Mouse (Mus musculus) MEL (cell line): ENCODE measurements around the gene Rfx1. TPM values are rescaled to one million over a fixed set of nuclear protein-coding genes. Genes with fewer than 3 reads are reported as not detected.

ENCODE experiments used
- DNase-seq: peaks from one replicate; pipeline ENCODE4 v3.0.0; 2011; ENCODE audit warnings: low read depth, low spot score
- H3K27ac ChIP-seq: 2 replicates; pipeline ENCODE4 v1.5.1; 2012; ENCODE audit warnings: low read depth, mild to moderate bottlenecking, control low read depth, low read length, moderate library complexity; ENCODE audit not compliant: control insufficient read depth
- H3K27me3 ChIP-seq, 2 experiments: fragments of 150-350 bp in 1 of 2; sonication (generic) in 1 of 2; 2 replicates each; pipeline ENCODE4 v1.6.1; 2012; ENCODE audit warnings: low read length in 2 of 2, mild to moderate bottlenecking in 2 of 2, improper control_type of control experiment in 1 of 2, moderate library complexity in 1 of 2; ENCODE audit not compliant: insufficient read depth in 2 of 2, control insufficient read depth in 1 of 2
- H3K36me3 ChIP-seq, 2 experiments: 2 replicates each; pipeline ENCODE4 v1.6.1; 2012 to 2014; ENCODE audit warnings: low read length in 2 of 2, improper control_type of control experiment in 1 of 2, inconsistent platforms in 1 of 2, mild to moderate bottlenecking in 1 of 2; ENCODE audit not compliant: insufficient read depth in 2 of 2, control insufficient read depth in 1 of 2
- H3K4me1 ChIP-seq, 2 experiments: fragments of 150-350 bp in 1 of 2; sonication (generic) in 1 of 2; 2 replicates each; pipeline ENCODE4 v1.6.1; 2012; ENCODE audit warnings: low read length in 2 of 2, improper control_type of control experiment in 1 of 2, mild to moderate bottlenecking in 1 of 2; ENCODE audit not compliant: insufficient read depth in 2 of 2, control insufficient read depth in 1 of 2
- H3K4me3 ChIP-seq, 2 experiments: fragments of 150-350 bp in 1 of 2; sonication (generic) in 1 of 2; 2 replicates each; pipeline ENCODE4 v1.5.1; 2012; ENCODE audit warnings: low read depth in 2 of 2, low read length in 2 of 2, mild to moderate bottlenecking in 2 of 2, moderate library complexity in 2 of 2, control low read depth in 1 of 2, improper control_type of control experiment in 1 of 2; ENCODE audit not compliant: control insufficient read depth in 1 of 2, insufficient read depth in 1 of 2
- H3K79me2 ChIP-seq: 2 replicates; pipeline ENCODE4 v1.6.1; 2012; ENCODE audit warnings: mild to moderate bottlenecking, low read length, moderate library complexity; ENCODE audit not compliant: control insufficient read depth, poor library complexity, insufficient read depth
- H3K9ac ChIP-seq: 2 replicates; pipeline ENCODE4 v1.6.1; 2012; ENCODE audit warnings: low read depth, mild to moderate bottlenecking, control low read depth, low read length, moderate library complexity; ENCODE audit not compliant: control insufficient read depth, poor library complexity, severe bottlenecking
- H3K9me3 ChIP-seq: fragments of 150-350 bp; sonication (generic); replicated peaks from 2 replicates; pipeline ENCODE4 v1.6.1; 2012; ENCODE audit warnings: mild to moderate bottlenecking, low read length, improper control_type of control experiment, moderate library complexity; ENCODE audit not compliant: insufficient read depth
- ETS1 ChIP-seq: IDR thresholded peaks from 2 replicates; pipeline ENCODE4 v1.6.1; 2012; ENCODE audit warnings: low read depth, mild to moderate bottlenecking, inconsistent platforms, low read length, improper control_type of control experiment, moderate library complexity
- GABPA ChIP-seq: IDR thresholded peaks from 2 replicates; pipeline ENCODE4 v1.6.1; 2012; ENCODE audit warnings: low read depth, mild to moderate bottlenecking, inconsistent platforms, low read length, improper control_type of control experiment, moderate library complexity
- HCFC1 ChIP-seq: IDR thresholded peaks from 2 replicates; pipeline ENCODE4 v1.6.1; 2012; ENCODE audit warnings: low read depth, mild to moderate bottlenecking, inconsistent platforms, low read length, improper control_type of control experiment, moderate library complexity
- POLR2A ChIP-seq, 2 experiments: IDR thresholded peaks; 2 replicates each; pipeline ENCODE4 v1.6.1; 2011 to 2012; ENCODE audit warnings: low read length in 2 of 2, mild to moderate bottlenecking in 2 of 2, control low read depth in 1 of 2, improper control_type of control experiment in 1 of 2, low read depth in 1 of 2, moderate library complexity in 1 of 2; ENCODE audit not compliant: control insufficient read depth in 1 of 2, insufficient read depth in 1 of 2, poor library complexity in 1 of 2
- POLR2AphosphoS5 ChIP-seq: IDR thresholded peaks from 2 replicates; pipeline ENCODE4 v1.6.1; 2012; ENCODE audit warnings: low read depth, borderline replicate concordance, mild to moderate bottlenecking, inconsistent platforms, low read length, moderate library complexity, mixed read lengths
- RAD21 ChIP-seq: IDR thresholded peaks from 2 replicates; pipeline ENCODE4 v1.6.1; 2011; ENCODE audit warnings: mild to moderate bottlenecking, low read depth, low read length, improper control_type of control experiment
- USF1 ChIP-seq: IDR thresholded peaks from 2 replicates; pipeline ENCODE4 v1.6.1; 2014; ENCODE audit warnings: low read depth, mild to moderate bottlenecking, inconsistent platforms, low read length, improper control_type of control experiment, moderate library complexity
- USF2 ChIP-seq, 2 experiments: IDR thresholded peaks; 2 replicates each; pipeline ENCODE4 v1.6.1; 2011 to 2012; ENCODE audit warnings: improper control_type of control experiment in 2 of 2, low read length in 2 of 2, borderline replicate concordance in 1 of 2, inconsistent platforms in 1 of 2, low read depth in 1 of 2, mild to moderate bottlenecking in 1 of 2; ENCODE audit not compliant: insufficient read depth in 1 of 2
- ZMIZ1 ChIP-seq: IDR thresholded peaks from 2 replicates; pipeline ENCODE4 v1.6.1; 2012; ENCODE audit warnings: low read depth, mild to moderate bottlenecking, inconsistent platforms, low read length, improper control_type of control experiment, moderate library complexity
- polyA plus RNA-seq, 2 experiments: library from polyadenylated mRNA; stranded (reverse) in 1 of 2; unstranded in 1 of 2; fragments of >175 nt in 1 of 2; fragments of >200 nt in 1 of 2; gene quantifications; 2 replicates each; pipeline versions ENCODE4 v1.2.1 to v1.2.4; 2012; ENCODE audit warnings: low replicate concordance in 2 of 2, low read depth in 1 of 2; ENCODE audit not compliant: insufficient read length in 2 of 2, insufficient read depth in 1 of 2, missing spikeins in 1 of 2
- total RNA-seq: library from RNA; depleted of rRNA; stranded (reverse); fragments of 300-350 nt; gene quantifications from 2 replicates; pipeline ENCODE4 v1.2.3, GENCODE M21; 2012

The Rfx1 gene
- total and polyA plus RNA-seq, 3 experiments = 3.9 to 10.4 TPM; not detected in 1

DNA sequence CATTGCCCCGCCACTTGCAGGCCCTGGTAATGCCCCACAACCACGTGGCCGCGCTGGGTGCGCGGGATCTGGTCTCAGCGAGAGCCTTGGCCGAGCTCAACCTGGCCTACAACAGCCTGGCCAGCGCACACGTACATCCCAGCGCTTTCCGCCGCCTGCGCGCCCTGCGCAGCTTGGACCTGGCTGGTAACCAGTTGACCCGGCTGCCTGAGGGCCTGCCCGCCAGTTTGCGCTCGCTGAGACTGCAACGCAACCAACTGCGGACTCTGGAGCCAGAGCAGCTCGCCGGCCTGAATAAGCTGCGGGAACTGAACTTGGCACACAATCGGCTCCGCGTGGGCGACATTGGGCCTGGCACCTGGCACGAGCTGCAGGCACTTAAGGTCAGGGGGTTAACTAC, 64.2 kb downstream of the Rfx1 start:
- TF ChIP-seq RAD21 (no peak), GABPA (no peak), POLR2A (IDR thresholded peaks at IDR 0.05; ENCODE audit: control insufficient read depth in 1 of 2, insufficient read depth in 1 of 2, low read depth in 1 of 2, low read length in 2 of 2, poor library complexity in 1 of 2) (no peak), ETS1 (no peak)
- TF ChIP-seq, all 39 proteins: peak for 0
- Histone ChIP-seq H3K9me3 (no peaks in the 10 kb centered on the region), H3K4me3 (no peak overlapping the region), H3K9ac (no peak overlapping the region), H3K79me2 (no peaks in the 10 kb centered on the region), H3K4me1 (peaks cover 0 to 7% of the 10 kb centered on the region in 2 experiments; a peak in 1 of 4 replicates), H3K27ac (no peak overlapping the region), H3K27me3 (no peaks in the 10 kb centered on the region), H3K36me3 (no peaks in the 10 kb centered on the region; a peak in 1 of 4 replicates)
- no peak for DNase-seq

DNA sequence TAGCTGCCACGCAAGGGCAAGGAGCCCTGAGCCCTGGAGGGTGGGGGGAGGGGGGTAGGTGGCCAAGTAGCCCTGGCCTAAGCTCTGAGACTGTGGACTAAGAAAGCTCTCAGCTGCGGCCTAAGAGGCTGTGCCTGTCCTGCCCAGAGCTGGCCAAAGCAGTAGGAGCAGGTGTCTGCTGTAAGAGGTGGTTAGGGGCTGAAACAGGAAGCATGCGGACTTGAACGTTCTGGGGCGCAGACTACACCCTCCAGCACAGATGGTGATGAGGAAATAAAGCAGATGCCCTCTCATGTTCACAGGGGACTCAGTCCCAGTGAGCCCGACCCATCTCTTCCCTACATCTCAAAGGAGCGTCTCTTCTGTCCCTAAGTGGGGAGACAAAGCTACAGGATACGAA, 65.6 kb downstream of the Rfx1 start:
- Histone ChIP-seq H3K9ac (no peak overlapping the region), H3K36me3 (no peaks in the 10 kb centered on the region; a peak in 1 of 4 replicates), H3K4me1 (peaks cover 0 to 7% of the 10 kb centered on the region in 2 experiments; a peak in 1 of 4 replicates), H3K27ac (no peak overlapping the region), H3K9me3 (no peaks in the 10 kb centered on the region), H3K27me3 (no peaks in the 10 kb centered on the region), H3K4me3 (no peak overlapping the region), H3K79me2 (no peaks in the 10 kb centered on the region)
- TF ChIP-seq POLR2AphosphoS5 = no peak
- DNase-seq = no peak

- TF ChIP-seq POLR2A (IDR thresholded peaks at IDR 0.05; ENCODE audit: control insufficient read depth in 1 of 2, insufficient read depth in 1 of 2, low read depth in 1 of 2, low read length in 2 of 2, poor library complexity in 1 of 2) (no peak), USF1 (peak; percentile 90), USF2 (IDR thresholded peaks at IDR 0.05; ENCODE audit: borderline replicate concordance in 1 of 2, insufficient read depth in 1 of 2, low read depth in 1 of 2, low read length in 2 of 2) (peak in 1 of 2 experiments; percentile 56; a peak in 1 of 4 replicates), ZMIZ1 (no peak), HCFC1 (peak; percentile 87)
- TF ChIP-seq, all 39 proteins: peak for 3
- Histone ChIP-seq H3K27ac (no peak overlapping the region), H3K27me3 (no peaks in the 10 kb centered on the region), H3K4me3 (no peak overlapping the region), H3K9ac (no peak overlapping the region), H3K79me2 (no peaks in the 10 kb centered on the region), H3K36me3 (peaks cover 0 to 2% of the 10 kb centered on the region in 2 experiments; a peak in 1 of 4 replicates), H3K4me1 (no peaks in the 10 kb centered on the region), H3K9me3 (no peaks in the 10 kb centered on the region)
- peak; percentile 25 for DNase-seq
Measured at GRCm38 (mm10) chr8:84137848-84138247, 71.2 kb downstream of the Rfx1 start.
